Mouse (Mus musculus) kidney, adult 2 months (tissue): ENCODE results near the gene Ipo5. TPM values are rescaled to one million over a fixed set of nuclear protein-coding genes. Genes with fewer than 3 reads are reported as not detected.
A peak's percentile ranks its signal among the peaks of the same experiment; 100 is the strongest.

Source experiments
- DNase-seq: peaks from one replicate; pipeline ENCODE4 v3.0.0; 2021
- H3K27ac ChIP-seq: fragments of 200-500 bp; 2 replicates; pipeline ENCODE4 v1.5.1; 2012; ENCODE audit warnings: low read depth, low read length, control low read depth, inconsistent platforms; ENCODE audit not compliant: insufficient read depth
- H3K27me3 ChIP-seq: fragments of 200-500 bp; replicated peaks from 2 replicates; pipeline ENCODE4 v1.6.1; 2012; ENCODE audit warnings: mild to moderate bottlenecking, moderate library complexity, low read length, inconsistent platforms; ENCODE audit not compliant: control insufficient read depth, insufficient read depth
- H3K36me3 ChIP-seq: fragments of 200-500 bp; 2 replicates; pipeline ENCODE4 v1.6.1; 2012; ENCODE audit warnings: mild to moderate bottlenecking, moderate library complexity, low read length, inconsistent platforms; ENCODE audit not compliant: control insufficient read depth, insufficient read depth
- H3K4me1 ChIP-seq: fragments of 200-500 bp; 2 replicates; pipeline ENCODE4 v1.6.1; 2011; ENCODE audit warnings: low read length; ENCODE audit not compliant: control insufficient read depth, insufficient read depth
- H3K4me3 ChIP-seq: fragments of 200-500 bp; 2 replicates; pipeline ENCODE4 v1.5.1; 2011; ENCODE audit warnings: mild to moderate bottlenecking, low read depth, low read length, control low read depth; ENCODE audit not compliant: insufficient read depth
- CTCF ChIP-seq: fragments of 200-500 bp; conservative IDR thresholded peaks from 2 replicates; pipeline ENCODE4 v1.5.1; 2011; ENCODE audit warnings: low read depth, mild to moderate bottlenecking, control low read depth, low read length, moderate library complexity, mixed read lengths; ENCODE audit not compliant: insufficient read depth, insufficient read length
- POLR2A ChIP-seq: fragments of 200-500 bp; IDR thresholded peaks from one replicate; pipeline ENCODE4 v1.6.1; 2011; ENCODE audit warnings: low read depth, low read length, control low read depth
- WGBS: fragments of 180-500 bp; shearing (Covaris S2); methylation state at CpG from one replicate; pipeline ENCODE4 v1.1.7; 2018; 5-methylcytosine and 5-hydroxymethylcytosine counted together
- polyA plus RNA-seq: library from polyadenylated mRNA; depleted of rRNA; stranded (reverse); fragments of >200 nt; gene quantifications from 2 replicates; pipeline ENCODE4 v1.2.3, GENCODE M21; 2012; rRNA removed

The Ipo5 gene
- polyA plus RNA-seq: 18.1 and 20.5 TPM in 2 replicates

DNA sequence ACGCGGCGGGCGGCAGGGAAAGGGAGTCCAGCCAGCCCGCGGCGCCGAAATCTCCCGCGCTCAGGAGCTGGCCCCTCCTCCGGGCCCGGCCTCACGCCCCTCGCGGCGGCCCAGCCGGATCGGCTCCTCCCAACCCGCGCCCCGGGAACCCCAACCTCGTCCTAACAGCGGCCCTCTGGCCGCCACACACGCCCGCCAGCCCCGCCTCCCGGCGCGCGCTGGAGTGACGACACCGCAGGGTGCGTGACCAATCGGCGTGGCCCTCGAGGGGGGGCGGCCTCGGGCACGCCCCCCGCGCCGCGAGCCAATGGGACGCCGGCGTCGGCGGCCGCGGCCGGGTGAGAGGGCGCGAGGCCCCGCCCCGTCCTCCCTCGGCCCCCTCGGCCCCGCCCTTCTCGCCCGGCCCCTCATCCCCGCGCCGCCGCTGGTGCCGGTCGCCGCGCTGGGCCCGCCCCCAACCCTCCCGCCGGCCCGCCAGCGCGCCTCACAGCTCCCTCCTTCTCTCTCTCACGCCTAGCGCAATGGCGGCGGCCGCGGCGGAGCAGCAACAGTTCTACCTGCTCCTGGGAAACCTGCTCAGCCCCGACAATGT lies at the start of gene Ipo5:
TSS of gene Ipo5 (plus strand) at position 492 of the 592 bp plus-strand sequence.
- under 1% methylated on average over 76 of the region's 83 CpGs for WGBS
- Histone ChIP-seq H3K27ac (peak within 1 kb of the TSS; percentile 66), H3K4me3 (peak within 1 kb of the TSS; percentile 87), H3K4me1 (peaks cover 4% of the 10 kb centered on the region; the same call in 1 of the 2 replicates), H3K27me3 (no peaks in the 10 kb centered on the region), H3K36me3 (no peaks in the 10 kb centered on the region)
- peak; percentile 98 for DNase-seq
- TF ChIP-seq POLR2A: no peak

DNA sequence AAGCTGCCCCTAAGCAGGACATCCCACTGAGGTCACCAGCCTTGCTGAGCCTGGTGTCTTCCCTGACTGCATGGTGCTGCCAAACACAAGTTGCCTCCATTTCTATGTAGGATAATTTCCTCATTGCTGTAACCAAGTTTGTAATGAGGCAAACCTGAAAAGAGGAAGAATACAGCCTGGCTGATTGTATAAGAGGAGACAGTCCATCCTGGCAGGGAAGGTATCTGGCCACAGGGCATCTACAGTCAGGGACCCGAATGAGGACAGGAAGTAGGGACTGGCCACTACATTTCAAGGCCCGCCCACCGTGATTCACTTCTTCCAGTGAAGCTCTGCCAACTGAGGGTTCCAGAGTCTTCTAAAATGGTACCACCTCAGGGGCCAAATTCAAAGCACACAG lies 47.8 kb upstream of the Ipo5 start:
- no peaks in the 10 kb centered on the region for H3K36me3 ChIP-seq
- 91% methylated on average over 3 of the region's 3 CpGs for WGBS
- TF ChIP-seq POLR2A (no peak), CTCF (no peak)
- H3K27ac ChIP-seq: no peak overlapping the region
- no peak overlapping the region for H3K4me3 ChIP-seq
- no peaks in the 10 kb centered on the region for H3K4me1 ChIP-seq
- no peak for DNase-seq
- H3K27me3 ChIP-seq: no peaks in the 10 kb centered on the region

DNA sequence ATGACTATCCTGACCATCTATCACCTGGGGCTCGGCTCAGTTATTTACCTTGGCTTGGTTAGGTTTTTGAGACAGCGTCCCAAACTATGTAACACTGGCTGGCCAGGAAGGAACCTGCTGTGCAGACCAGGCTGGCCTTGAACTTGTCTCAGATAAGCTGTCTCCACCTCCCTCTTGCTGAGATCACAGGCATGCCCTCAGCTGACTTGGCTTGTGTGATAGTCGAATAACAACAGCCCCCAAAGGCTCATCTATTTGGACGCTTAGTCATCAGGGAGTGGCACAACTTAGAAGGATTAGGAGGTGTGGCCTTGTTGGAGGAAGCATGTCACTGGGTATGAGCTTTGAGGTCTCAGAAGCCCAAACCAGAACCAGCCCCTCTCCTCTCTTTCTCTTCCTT lies 46.1 kb upstream of the Ipo5 start:
- no peaks in the 10 kb centered on the region for H3K36me3 ChIP-seq
- no peaks in the 10 kb centered on the region for H3K27me3 ChIP-seq
- 87% methylated on average over 4 of the region's 4 CpGs for WGBS
- TF ChIP-seq POLR2A (no peak), CTCF (no peak)
- DNase-seq: no peak
- H3K4me1 ChIP-seq: no peaks in the 10 kb centered on the region
- no peak overlapping the region for H3K27ac ChIP-seq
- no peak overlapping the region for H3K4me3 ChIP-seq

DNA sequence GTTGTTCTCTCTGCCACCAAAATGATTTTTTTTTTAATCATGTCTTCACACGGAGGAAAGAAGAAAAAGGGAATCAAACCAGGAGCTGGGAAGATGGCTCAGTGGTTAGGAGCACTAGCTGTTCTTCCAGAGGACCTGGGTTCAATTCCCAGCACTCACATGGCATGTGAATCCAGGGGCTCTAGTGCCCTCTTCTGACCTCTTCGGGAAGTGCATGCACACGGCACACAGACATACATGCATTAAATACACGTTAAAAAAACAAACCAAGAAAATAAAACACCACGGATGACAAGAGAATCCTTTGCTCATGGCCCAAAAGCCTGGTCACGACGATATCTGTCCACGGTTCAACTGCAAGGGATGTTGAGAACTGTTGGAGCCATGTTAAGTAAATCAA lies 44.5 kb upstream of the Ipo5 start:
- Histone ChIP-seq H3K27ac (no peak overlapping the region), H3K4me1 (no peaks in the 10 kb centered on the region), H3K27me3 (no peaks in the 10 kb centered on the region), H3K36me3 (no peaks in the 10 kb centered on the region), H3K4me3 (no peak overlapping the region)
- no peak for DNase-seq
- no peak; the same call in 1 of the 2 replicates for TF ChIP-seq CTCF
- TF ChIP-seq POLR2A: no peak
- WGBS: 89% methylated on average over 8 of the region's 8 CpGs

DNA sequence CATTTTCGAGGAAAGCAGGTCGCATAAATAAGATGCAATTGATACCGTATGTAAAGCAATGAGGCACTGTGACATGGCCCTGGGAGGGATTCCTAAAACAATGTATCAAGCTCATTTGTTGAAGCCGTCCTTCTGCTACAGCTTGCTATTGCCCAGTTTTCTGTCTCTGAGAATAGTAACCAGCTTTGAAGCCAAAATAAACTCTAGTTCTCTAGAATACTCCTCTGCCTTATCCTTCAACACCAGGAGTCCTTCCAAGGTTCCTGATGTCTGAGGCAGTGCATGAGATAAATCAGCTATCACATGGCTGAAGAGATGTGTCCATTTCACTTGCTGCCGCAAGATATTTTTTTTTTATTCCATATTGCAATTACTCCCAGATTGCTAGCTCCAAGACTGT lies 43.9 kb upstream of the Ipo5 start:
- 76% methylated on average over 5 of the region's 5 CpGs for WGBS
- Histone ChIP-seq H3K4me1 (no peaks in the 10 kb centered on the region), H3K27me3 (no peaks in the 10 kb centered on the region), H3K36me3 (no peaks in the 10 kb centered on the region), H3K4me3 (no peak overlapping the region), H3K27ac (no peak overlapping the region)
- no peak for TF ChIP-seq POLR2A
- no peak for TF ChIP-seq CTCF
- DNase-seq: no peak

DNA sequence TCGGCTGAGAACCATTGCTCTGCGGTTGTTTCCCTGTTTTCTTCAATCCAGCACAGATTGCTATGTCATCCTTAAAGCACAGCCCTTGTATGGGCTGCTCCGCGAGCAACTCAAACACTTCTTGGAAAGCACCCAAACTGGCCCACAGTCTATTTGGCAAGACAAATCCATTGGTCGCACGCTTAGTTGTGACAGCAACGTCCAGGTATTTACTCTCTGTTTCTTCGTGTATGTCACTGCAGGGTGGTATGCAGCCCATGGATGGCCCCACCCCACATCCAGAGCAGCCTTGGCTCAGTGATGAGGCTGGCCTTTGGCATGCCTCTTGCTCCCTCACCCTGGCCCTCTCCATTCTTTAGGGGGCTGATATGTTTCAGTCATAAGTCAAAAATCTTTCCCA lies 42.5 kb upstream of the Ipo5 start:
- TF ChIP-seq POLR2A: no peak
- TF ChIP-seq CTCF: no peak
- Histone ChIP-seq H3K4me1 (no peaks in the 10 kb centered on the region), H3K36me3 (no peaks in the 10 kb centered on the region), H3K27me3 (no peaks in the 10 kb centered on the region), H3K4me3 (no peak overlapping the region), H3K27ac (no peak overlapping the region)
- peak; percentile 10 for DNase-seq
- WGBS: 58% methylated on average over 8 of the region's 8 CpGs

DNA sequence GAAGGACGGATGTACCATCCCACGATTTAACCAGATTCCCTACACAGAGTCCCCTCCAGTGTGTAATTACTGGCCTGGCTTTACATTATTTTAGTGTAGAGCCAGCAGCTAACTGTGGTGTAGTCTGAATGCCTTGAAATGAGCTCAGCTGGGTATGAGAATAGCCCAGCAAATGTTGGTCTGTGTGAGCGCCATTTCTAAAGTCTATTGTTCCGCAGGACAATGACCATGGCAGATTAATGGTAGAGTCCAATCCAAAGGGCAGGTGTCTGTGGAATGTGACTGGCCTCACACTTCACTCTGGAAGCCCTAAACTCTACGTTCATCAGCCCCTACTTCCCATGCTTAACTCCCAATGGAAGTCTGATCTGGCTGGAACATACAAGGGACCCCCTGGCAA lies 40.3 kb upstream of the Ipo5 start:
- Histone ChIP-seq H3K27ac (no peak overlapping the region), H3K27me3 (no peaks in the 10 kb centered on the region), H3K4me1 (no peaks in the 10 kb centered on the region), H3K4me3 (no peak overlapping the region), H3K36me3 (no peaks in the 10 kb centered on the region)
- DNase-seq: no peak
- TF ChIP-seq POLR2A (no peak), CTCF (no peak)
- WGBS: 75% methylated on average over 5 of the region's 5 CpGs

DNA sequence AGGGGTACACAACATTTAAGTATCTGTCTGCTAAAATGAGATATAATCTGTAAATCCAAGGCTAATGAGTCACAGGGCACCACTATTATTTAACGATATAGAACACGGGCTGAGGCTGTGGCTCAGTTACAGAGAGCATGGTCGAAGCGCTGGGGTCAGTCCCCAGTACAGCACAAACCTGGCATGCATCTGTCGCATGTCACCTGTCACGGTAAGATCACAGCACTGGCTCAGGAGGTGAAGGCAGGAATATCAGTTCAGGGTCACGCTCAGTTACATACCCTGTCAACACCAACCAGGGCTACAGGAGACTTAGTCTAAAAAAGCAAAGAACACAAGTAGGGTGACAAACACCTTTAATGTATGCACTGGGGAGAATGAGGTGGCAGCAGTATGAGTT lies 36.6 kb upstream of the Ipo5 start:
- H3K4me1 ChIP-seq: no peaks in the 10 kb centered on the region
- H3K36me3 ChIP-seq: no peaks in the 10 kb centered on the region
- H3K27me3 ChIP-seq: no peaks in the 10 kb centered on the region
- TF ChIP-seq CTCF (no peak), POLR2A (no peak)
- H3K4me3 ChIP-seq: no peak overlapping the region
- WGBS: 69% methylated on average over 7 of the region's 7 CpGs
- no peak overlapping the region for H3K27ac ChIP-seq
- DNase-seq: no peak
